Mouse (Mus musculus) kidney, adult 2 months (tissue): ENCODE measurements at regions not wholly inside any gene's neighbourhood (a gene's known extent, or its start where the extent isn't known, plus 50 kb on each side); places are given as distances from the start of the nearest gene placed in this dataset.

Source experiments
- CTCF ChIP-seq: fragments of 200-500 bp; conservative IDR thresholded peaks from 2 replicates; pipeline ENCODE4 v1.5.1; 2011; ENCODE audit warnings: low read depth, mild to moderate bottlenecking, control low read depth, low read length, moderate library complexity, mixed read lengths; ENCODE audit not compliant: insufficient read depth, insufficient read length
- POLR2A ChIP-seq: fragments of 200-500 bp; IDR thresholded peaks from one replicate; pipeline ENCODE4 v1.6.1; 2011; ENCODE audit warnings: low read depth, low read length, control low read depth

DNA sequence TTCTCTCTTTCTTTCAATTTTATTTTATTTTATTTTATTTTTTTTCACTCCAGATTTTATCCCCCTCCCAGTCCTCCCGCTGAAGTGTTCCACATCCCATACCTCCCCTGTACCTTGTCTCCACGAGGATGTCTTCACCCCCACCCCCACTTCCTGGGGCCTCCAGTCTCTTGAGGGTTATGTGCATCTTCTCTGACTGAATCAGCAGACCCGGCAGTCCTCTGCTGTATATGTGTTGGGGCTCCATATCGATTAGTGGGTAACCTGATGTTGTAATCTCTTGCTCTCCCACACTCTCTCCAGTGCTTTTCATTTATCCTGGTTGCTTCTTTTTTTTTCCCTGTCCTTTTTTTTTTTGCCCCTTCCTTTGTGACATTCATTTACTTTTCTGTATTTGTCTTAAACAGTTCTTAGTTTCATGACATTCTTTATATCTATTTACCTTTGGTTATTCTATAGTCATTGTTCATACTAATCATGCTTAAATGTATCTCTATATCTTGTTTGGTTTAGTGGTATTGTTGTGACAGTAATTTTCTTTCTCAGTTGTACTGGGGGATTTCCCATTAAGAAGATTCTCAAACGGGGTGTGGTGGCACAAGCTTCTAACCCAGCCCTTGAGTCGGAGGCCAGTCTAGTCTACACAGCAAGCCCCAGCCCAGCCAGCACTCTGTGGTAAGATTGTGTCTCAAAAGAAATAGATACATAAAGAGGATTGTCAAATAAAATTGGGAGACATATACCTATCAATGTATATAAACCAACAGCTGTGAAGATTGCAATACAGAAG is 73.9 kb upstream of the Cnot2 start:
- TF ChIP-seq POLR2A (no peak), CTCF (no peak)
